Mouse (Mus musculus) macrophage (primary cell): ENCODE data around the gene Tbc1d2. TPM values are rescaled to one million over a fixed set of nuclear protein-coding genes. Genes with fewer than 3 reads are reported as not detected.

Experiments used
- H3K27ac ChIP-seq: fragments of 350-480 bp; formaldehyde crosslinking; 2 replicates; pipeline ENCODE4 v1.9.0; 2021
- H3K36me3 ChIP-seq: fragments of 350-480 bp; formaldehyde crosslinking; 2 replicates; pipeline ENCODE4 v1.9.0; 2021; ENCODE audit errors: inconsistent target
- H3K4me3 ChIP-seq: fragments of 350-480 bp; formaldehyde crosslinking; 2 replicates; pipeline ENCODE4 v1.9.0; 2021; ENCODE audit errors: inconsistent target
- H3K79me2 ChIP-seq: fragments of 350-480 bp; formaldehyde crosslinking; 2 replicates; pipeline ENCODE4 v1.9.0; 2021; ENCODE audit errors: inconsistent target
- WGBS: methylation state at CpG from one replicate; pipeline ENCODE4 v1.1.7; 2026; ENCODE audit warnings: inconsistent platforms; ENCODE audit not compliant: missing documents; 5-methylcytosine and 5-hydroxymethylcytosine counted together
- polyA plus RNA-seq: library from polyadenylated mRNA; stranded (reverse); fragments of 250-400 nt; gene quantifications from 3 replicates; pipeline ENCODE4 v1.2.4, GENCODE M21; 2018; ENCODE audit warnings: inconsistent platforms

Tbc1d2 gene
- polyA plus RNA-seq, 1 experiment from 2014 or later = 8.8 TPM

DNA sequence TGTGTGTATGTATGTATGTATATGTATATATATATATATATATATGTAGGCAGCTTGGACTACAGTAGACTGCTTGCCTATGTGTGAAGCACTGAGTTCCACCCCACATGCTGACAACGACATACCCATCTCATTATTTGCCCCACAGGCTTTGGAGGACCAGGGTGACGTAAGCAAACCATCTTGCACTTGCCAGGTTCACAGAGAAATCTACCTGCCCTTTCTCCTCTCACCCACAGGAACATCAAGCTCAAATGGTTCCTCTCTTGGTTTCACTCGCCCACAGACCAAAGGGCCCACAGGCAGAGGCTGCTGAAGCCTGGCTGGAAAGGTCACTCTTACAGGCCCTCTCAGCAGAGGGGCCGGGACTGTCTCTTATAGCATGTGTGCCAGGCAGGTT lies 77.4 kb downstream of the Tbc1d2 start:
- H3K36me3 ChIP-seq = peaks cover 13% of the 10 kb centered on the region
- H3K79me2 ChIP-seq = peaks cover 77% of the 10 kb centered on the region
- no peak overlapping the region for H3K27ac ChIP-seq

DNA sequence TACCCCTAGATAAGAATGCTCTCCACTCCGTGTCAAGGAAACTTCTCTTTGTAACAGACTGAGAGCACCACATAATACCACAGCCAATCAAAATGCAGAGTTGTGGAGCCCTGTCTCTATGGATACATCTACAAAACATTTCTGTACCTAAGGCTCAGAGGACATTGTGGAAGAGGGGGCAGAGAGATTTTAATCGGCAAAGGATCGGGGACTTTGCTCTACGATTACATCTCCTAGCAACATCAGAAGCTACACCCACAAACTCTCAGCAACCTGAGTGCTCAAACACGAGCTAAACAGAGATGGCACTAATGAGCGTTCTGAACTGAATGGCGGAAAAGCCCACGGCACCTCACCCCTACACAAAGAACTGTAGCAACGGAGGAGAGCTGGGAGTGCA lies 78.3 kb downstream of the Tbc1d2 start:
- Histone ChIP-seq H3K36me3 (peaks cover 13% of the 10 kb centered on the region), H3K79me2 (peaks cover 79% of the 10 kb centered on the region), H3K4me3 (no peak overlapping the region), H3K27ac (no peak overlapping the region)
- WGBS = 91% methylated on average over 9 of the region's 9 CpGs

More for the DNA sequence above, 77.4 kb downstream of the Tbc1d2 start:
- 84% methylated on average over 4 of the region's 4 CpGs for WGBS
- H3K4me3 ChIP-seq = no peak overlapping the region

DNA sequence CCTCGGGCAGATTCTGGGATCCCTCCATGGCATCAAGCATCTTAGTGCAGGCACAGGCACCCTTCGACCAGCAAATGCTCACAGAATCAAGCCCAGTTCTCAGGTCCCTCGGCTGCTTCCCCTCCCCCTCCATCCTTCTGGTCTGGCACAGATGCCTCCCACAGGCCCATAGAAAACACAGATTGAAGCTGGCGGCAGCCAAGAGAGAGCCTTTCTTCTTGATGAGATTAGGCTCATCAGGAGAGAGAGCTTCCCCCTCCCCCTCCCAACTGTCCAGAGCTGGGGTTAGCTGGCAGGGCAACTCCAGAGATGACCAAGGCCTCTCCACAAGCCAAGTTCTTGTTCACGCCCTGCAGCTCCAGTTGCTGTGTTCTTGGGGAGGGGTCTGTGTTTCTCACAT lies 80.3 kb downstream of the Tbc1d2 start:
- Histone ChIP-seq H3K36me3 (peaks cover 13% of the 10 kb centered on the region), H3K27ac (no peak overlapping the region), H3K79me2 (peaks cover 96% of the 10 kb centered on the region), H3K4me3 (no peak overlapping the region)
- 85% methylated on average over 4 of the region's 5 CpGs for WGBS

GRCm38 (mm10) chr4:46568169-46568568 lies 81.8 kb downstream of the Tbc1d2 start:
- Histone ChIP-seq H3K4me3 (no peak overlapping the region), H3K36me3 (peaks cover 13% of the 10 kb centered on the region), H3K27ac (no peak overlapping the region), H3K79me2 (peaks cover 94% of the 10 kb centered on the region)
- 91% methylated on average over 8 of the region's 8 CpGs for WGBS

GRCm38 (mm10) chr4:46566931-46567671 lies 82.9 kb downstream of the Tbc1d2 start:
- Histone ChIP-seq H3K36me3 (peaks cover 16% of the 10 kb centered on the region), H3K4me3 (no peak overlapping the region), H3K27ac (no peak overlapping the region), H3K79me2 (peaks cover 94% of the 10 kb centered on the region)
- 57% methylated on average over 8 of the region's 8 CpGs for WGBS

GRCm38 (mm10) chr4:46565393-46565955 lies 84.5 kb downstream of the Tbc1d2 start:
- H3K36me3 ChIP-seq = peaks cover 21% of the 10 kb centered on the region
- peaks cover 86% of the 10 kb centered on the region for H3K79me2 ChIP-seq
- H3K4me3 ChIP-seq = no peak overlapping the region
- H3K27ac ChIP-seq = peak overlapping the region; percentile 81; the same call in 1 of the 2 replicates
- WGBS = 60% methylated on average over 4 of the region's 4 CpGs

DNA sequence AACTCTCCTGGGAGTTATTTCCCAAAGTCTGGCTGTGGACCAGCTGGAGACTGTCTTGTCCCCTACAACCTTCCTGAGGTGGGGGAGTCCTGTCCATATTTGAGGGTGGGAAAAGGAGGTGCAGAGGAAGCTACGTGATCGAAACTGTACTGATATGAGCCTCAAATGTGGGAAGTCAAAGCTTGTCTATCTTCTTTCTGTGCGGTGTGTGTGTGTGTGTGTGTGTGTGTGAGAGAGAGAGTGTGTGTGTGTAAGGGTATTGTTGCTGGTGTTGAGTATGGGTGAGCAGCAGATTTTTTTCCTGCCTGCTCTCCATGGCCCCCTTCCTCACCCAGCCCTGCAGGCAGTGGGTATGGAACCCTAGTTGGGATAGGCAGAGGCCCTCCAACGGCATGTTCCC lies 85.8 kb downstream of the Tbc1d2 start:
- H3K4me3 ChIP-seq = no peak overlapping the region
- H3K27ac ChIP-seq = peak overlapping the region; percentile 81
- WGBS = 28% methylated on average over 2 of the region's 4 CpGs
- H3K36me3 ChIP-seq = peaks cover 20% of the 10 kb centered on the region
- H3K79me2 ChIP-seq = peaks cover 86% of the 10 kb centered on the region

DNA sequence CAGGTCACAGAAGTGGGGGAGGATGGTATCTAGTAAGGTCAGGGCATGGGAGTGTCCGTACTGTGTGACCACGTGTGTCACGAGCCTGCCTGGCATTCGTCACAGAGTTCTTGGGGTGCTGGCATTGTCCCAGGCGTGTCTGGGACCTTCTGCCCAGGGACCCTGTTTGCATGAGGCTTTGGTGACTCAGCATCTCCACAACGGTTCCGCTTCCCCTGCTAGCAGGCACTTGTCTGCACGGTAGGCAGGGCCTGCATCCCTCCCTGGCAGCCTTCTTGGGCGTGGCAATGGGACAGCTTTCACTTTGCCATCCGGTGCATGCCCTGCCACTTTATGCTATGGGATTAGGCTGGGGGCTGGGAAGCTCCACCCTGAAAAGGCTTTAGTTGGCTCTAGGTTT lies 86.2 kb downstream of the Tbc1d2 start:
- Histone ChIP-seq H3K79me2 (peaks cover 83% of the 10 kb centered on the region), H3K27ac (peak overlapping the region; percentile 81), H3K36me3 (peaks cover 16% of the 10 kb centered on the region), H3K4me3 (no peak overlapping the region)
- under 1% methylated on average over 10 of the region's 10 CpGs for WGBS

DNA sequence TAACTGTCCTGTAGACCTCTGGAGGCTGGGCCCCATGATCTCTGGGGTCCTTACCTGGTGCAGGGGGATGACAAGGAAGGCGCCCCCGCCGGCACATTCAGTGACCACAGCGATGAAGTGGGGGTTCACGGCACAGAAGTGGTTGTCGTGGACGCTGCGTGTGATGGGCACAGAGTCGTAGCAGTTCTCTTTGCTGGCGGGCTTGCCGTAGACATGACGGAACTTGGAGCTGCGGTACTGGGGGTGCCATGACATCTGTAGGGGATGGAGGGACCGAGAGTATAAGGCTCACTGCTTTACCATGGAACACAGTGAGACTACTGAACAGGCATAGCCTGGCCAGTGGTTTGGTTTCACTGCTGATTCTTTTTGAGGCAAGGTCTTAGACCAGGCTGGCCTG lies 87.2 kb downstream of the Tbc1d2 start:
- WGBS = 98% methylated on average over 12 of the region's 14 CpGs
- H3K4me3 ChIP-seq = no peak overlapping the region

DNA sequence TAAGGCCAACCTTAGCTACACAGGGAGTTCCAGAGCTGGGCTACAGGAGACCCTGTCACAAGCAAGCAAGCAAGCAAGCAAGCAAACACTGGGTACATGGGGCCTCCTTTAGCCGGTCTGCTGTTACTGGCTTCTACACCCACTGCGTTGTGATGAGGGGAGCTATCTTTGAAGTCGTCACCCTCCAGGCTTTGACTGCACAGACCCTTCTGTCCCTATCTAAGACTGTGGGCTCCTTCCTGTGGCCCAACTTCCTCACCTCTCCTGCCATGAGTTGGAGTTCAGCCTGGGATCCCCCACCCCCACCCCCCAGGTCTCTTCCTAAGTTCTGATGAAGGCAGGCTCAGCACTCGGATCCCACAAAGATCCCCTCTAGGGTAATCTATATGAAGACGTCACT lies 88.0 kb downstream of the Tbc1d2 start:
- no peak overlapping the region for H3K27ac ChIP-seq
- no peak overlapping the region for H3K4me3 ChIP-seq
- 92% methylated on average over 5 of the region's 5 CpGs for WGBS
- H3K36me3 ChIP-seq = peaks cover 8% of the 10 kb centered on the region; the same call in 1 of the 2 replicates
- H3K79me2 ChIP-seq = peaks cover 79% of the 10 kb centered on the region

More for the DNA sequence above, 87.2 kb downstream of the Tbc1d2 start:
- peaks cover 8% of the 10 kb centered on the region; the same call in 1 of the 2 replicates for H3K36me3 ChIP-seq
- H3K27ac ChIP-seq = peak overlapping the region; percentile 81
- peaks cover 79% of the 10 kb centered on the region for H3K79me2 ChIP-seq

DNA sequence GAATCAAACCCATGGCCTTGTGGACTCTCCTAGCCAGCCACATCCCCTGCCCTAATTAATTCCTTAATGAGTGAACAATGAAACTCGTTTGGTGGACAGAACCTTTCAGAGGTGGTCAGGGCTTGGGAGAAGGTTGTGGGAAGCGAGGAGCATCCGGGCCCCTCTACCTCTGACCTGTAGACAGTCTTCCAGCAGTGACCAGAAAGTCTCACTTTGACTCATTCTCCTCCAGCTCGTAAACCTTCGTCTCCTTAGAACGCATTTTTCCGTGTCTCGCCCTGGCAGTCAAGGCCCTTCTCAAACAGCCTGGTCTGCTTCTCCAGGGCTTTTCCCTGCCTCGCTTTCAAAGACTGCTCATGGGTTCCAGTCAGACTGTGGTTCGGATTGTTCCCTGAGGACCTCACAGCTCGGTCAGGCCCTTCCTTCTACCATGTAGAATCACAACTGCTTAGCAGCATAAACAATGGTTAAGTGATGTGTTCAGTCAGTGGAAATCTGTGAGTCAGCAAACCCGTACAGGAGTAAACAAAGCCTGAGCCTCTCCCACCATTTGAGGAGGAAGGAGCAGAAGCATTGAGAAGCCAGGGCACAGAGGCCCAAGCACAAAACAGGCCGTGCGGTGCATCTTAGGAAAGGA lies 89.8 kb downstream of the Tbc1d2 start:
- 96% methylated on average over 14 of the region's 14 CpGs for WGBS
- H3K79me2 ChIP-seq = peaks cover 71% of the 10 kb centered on the region
- no peak overlapping the region for H3K27ac ChIP-seq

GRCm38 (mm10) chr4:46558672-46559667 lies 91.0 kb downstream of the Tbc1d2 start:
- 48% methylated on average over 22 of the region's 22 CpGs for WGBS
- H3K4me3 ChIP-seq = no peak overlapping the region
- H3K27ac ChIP-seq = peak overlapping the region; percentile 62
- H3K36me3 ChIP-seq = peaks cover 8% of the 10 kb centered on the region; the same call in 1 of the 2 replicates
- peaks cover 61% of the 10 kb centered on the region for H3K79me2 ChIP-seq

More for the DNA sequence above, 89.8 kb downstream of the Tbc1d2 start:
- Histone ChIP-seq H3K36me3 (peaks cover 8% of the 10 kb centered on the region; the same call in 1 of the 2 replicates), H3K4me3 (no peak overlapping the region)

- Histone ChIP-seq H3K27ac (peak overlapping the region; percentile 96; the same call in 1 of the 2 replicates), H3K79me2 (peaks cover 59% of the 10 kb centered on the region), H3K4me3 (no peak overlapping the region), H3K36me3 (peaks cover 3% of the 10 kb centered on the region; the same call in 1 of the 2 replicates)
- 69% methylated on average over 3 of the region's 3 CpGs for WGBS
Measured at GRCm38 (mm10) chr4:46556933-46557332, 93.1 kb downstream of the Tbc1d2 start.

DNA sequence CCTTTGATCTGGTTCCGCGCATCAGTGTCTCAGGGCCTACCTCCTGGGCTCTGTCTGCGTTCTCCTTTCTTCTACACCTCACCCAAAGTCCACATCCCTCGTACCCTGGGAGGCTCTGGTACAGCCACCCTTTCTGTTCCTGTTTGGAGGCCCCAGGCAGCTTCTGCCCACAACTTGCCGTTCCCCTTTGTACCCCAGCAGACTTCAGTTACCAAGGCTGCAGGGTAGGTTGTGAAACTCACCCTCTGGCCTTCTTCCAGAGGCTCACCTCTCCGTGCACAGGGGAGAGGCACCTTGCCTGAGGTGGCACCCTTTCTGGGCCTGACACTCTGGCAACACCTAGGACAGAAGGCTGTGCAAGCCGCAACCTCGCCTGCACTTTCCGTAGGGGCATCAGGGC lies 94.2 kb downstream of the Tbc1d2 start:
- Histone ChIP-seq H3K4me3 (no peak overlapping the region), H3K36me3 (peaks cover 11% of the 10 kb centered on the region; the same call in 1 of the 2 replicates), H3K79me2 (peaks cover 63% of the 10 kb centered on the region), H3K27ac (peak overlapping the region; percentile 96)
- 43% methylated on average over 9 of the region's 9 CpGs for WGBS
